ENCODE assay signal across 29 mouse cellular contexts in genomic region chr4:116137421-116137996, GRCm38 (mm10). TPM values are rescaled to one million over a fixed set of nuclear protein-coding genes. Genes with fewer than 3 reads are reported as not detected.
DNase-seq lines count a peak whose midpoint lies in the region; ATAC-seq and TF ChIP-seq lines count a peak whose summit lies in the region.
"Had no signal": no experiment of that assay in that cellular context is flagged by ENCODE, and none has a peak within 500 bp of the region (broad histone marks: within the 10 kb centered on the region; RNA-seq: fewer than 3 reads in every experiment).

No protein-coding gene starts in this region.

- H3K9ac ChIP-seq in embryonic facial prominence, embryonic 13.5 days: no peak overlapping the region
- H3K9ac ChIP-seq in stomach, embryonic 14.5 days (replicated peaks; ENCODE audit: low read depth, low read length): no peak overlapping the region
- H3K9ac ChIP-seq in stomach, postnatal 0 days (ENCODE audit: low read length): no peak overlapping the region
- H3K9ac ChIP-seq: hindbrain, embryonic 15.5 days; kidney, embryonic 15.5 days; midbrain, embryonic 15.5 days had no signal

- no peak overlapping the region for H3K27ac ChIP-seq in embryonic facial prominence, embryonic 13.5 days
- no peak overlapping the region for H3K27ac ChIP-seq in embryonic facial prominence, embryonic 10.5 days (replicated peaks)
- 0 out of 2 replicates have a peak overlapping the region, but pooled peaks have one; percentile 14 for H3K27ac ChIP-seq in layer of hippocampus, adult 2 months
- no peak overlapping the region for H3K27ac ChIP-seq in stomach, embryonic 14.5 days (ENCODE audit: low read length)
- no peak overlapping the region for H3K27ac ChIP-seq in stomach, postnatal 0 days (replicated peaks)
- H3K27ac ChIP-seq: forebrain, embryonic 10.5 days; gastrocnemius, adult 2 months; hindbrain, embryonic 15.5 days; kidney, embryonic 15.5 days; midbrain, embryonic 15.5 days had no signal

- H3K27me3 ChIP-seq in embryonic facial prominence, embryonic 13.5 days: no peaks in the 10 kb centered on the region
- peaks cover 12% of the 10 kb centered on the region for H3K27me3 ChIP-seq in embryonic facial prominence, embryonic 10.5 days (replicated peaks; ENCODE audit: low read depth, poor library complexity, severe bottlenecking)
- H3K27me3 ChIP-seq in stomach, embryonic 14.5 days (ENCODE audit: control insufficient read depth, insufficient read depth, low read length): no peaks in the 10 kb centered on the region
- H3K27me3 ChIP-seq in stomach, postnatal 0 days (ENCODE audit: control insufficient read depth, insufficient read depth, low read length): no peaks in the 10 kb centered on the region
- H3K27me3 ChIP-seq: hindbrain, embryonic 15.5 days; kidney, embryonic 15.5 days; midbrain, embryonic 15.5 days had no signal

- WGBS in embryonic facial prominence, embryonic 13.5 days: 56% methylated on average over 13 of the region's 13 CpGs
- 53% methylated on average over 13 of the region's 13 CpGs for WGBS in embryonic facial prominence, embryonic 10.5 days
- 46% methylated on average over 13 of the region's 13 CpGs for WGBS in stomach, embryonic 14.5 days
- WGBS in stomach, postnatal 0 days: 52% methylated on average over 13 of the region's 13 CpGs

- H3K36me3 ChIP-seq in embryonic facial prominence, embryonic 13.5 days: 0 out of 2 replicates have a peak, but pooled peaks cover 8% of the 10 kb centered on the region
- no peaks in the 10 kb centered on the region for H3K36me3 ChIP-seq in embryonic facial prominence, embryonic 10.5 days (replicated peaks)
- H3K36me3 ChIP-seq in stomach, embryonic 14.5 days (ENCODE audit: control insufficient read depth, insufficient read depth, low read length): no peaks in the 10 kb centered on the region
- H3K36me3 ChIP-seq in stomach, postnatal 0 days (ENCODE audit: control insufficient read depth, insufficient read depth, low read length): no peaks in the 10 kb centered on the region
- H3K36me3 ChIP-seq: hindbrain, embryonic 15.5 days; kidney, embryonic 15.5 days; midbrain, embryonic 15.5 days had no signal

- no peak for TF ChIP-seq EP300 in stomach, postnatal 0 days (optimal IDR thresholded peaks at IDR 0.05)

- no peak for TF ChIP-seq CTCF in layer of hippocampus, adult 2 months (conservative IDR thresholded peaks at IDR 0.05)
- no peak for TF ChIP-seq CTCF in stomach, postnatal 0 days (IDR thresholded peaks at IDR 0.05; ENCODE audit: low read depth)

- peak; percentile 43; the same call in 1 of the 2 replicates for ATAC-seq in embryonic facial prominence, embryonic 13.5 days (ENCODE audit: insufficient number of reproducible peaks, insufficient read depth, low FRiP score, low TSS enrichment, low read depth)
- ATAC-seq in stomach, embryonic 14.5 days (ENCODE audit: insufficient number of reproducible peaks, insufficient read depth, low FRiP score, low read depth): 0 out of 2 replicates have a peak, but pooled peaks have one; percentile 6
- no peak for ATAC-seq in stomach, postnatal 0 days (ENCODE audit: low FRiP score, low TSS enrichment)
- ATAC-seq: intestine, postnatal 0 days; midbrain, embryonic 15.5 days had no signal

- no peak overlapping the region for H3K4me3 ChIP-seq in embryonic facial prominence, embryonic 13.5 days
- no peak overlapping the region for H3K4me3 ChIP-seq in embryonic facial prominence, embryonic 10.5 days
- no peak overlapping the region for H3K4me3 ChIP-seq in layer of hippocampus, adult 2 months
- no peak overlapping the region for H3K4me3 ChIP-seq in stomach, embryonic 14.5 days (ENCODE audit: low read depth, low read length)
- no peak overlapping the region for H3K4me3 ChIP-seq in stomach, postnatal 0 days (ENCODE audit: low read depth, low read length)
- H3K4me3 ChIP-seq: forebrain, embryonic 10.5 days; gastrocnemius, adult 2 months; hindbrain, embryonic 15.5 days; kidney, embryonic 15.5 days; midbrain, embryonic 15.5 days; myocyte had no signal

- H3K4me2 ChIP-seq in embryonic facial prominence, embryonic 13.5 days: no peak overlapping the region
- H3K4me2 ChIP-seq in stomach, embryonic 14.5 days (replicated peaks; ENCODE audit: low read depth, low read length): no peak overlapping the region
- no peak overlapping the region for H3K4me2 ChIP-seq in stomach, postnatal 0 days (replicated peaks; ENCODE audit: low read depth)
- H3K4me2 ChIP-seq: hindbrain, embryonic 15.5 days; kidney, embryonic 15.5 days; midbrain, embryonic 15.5 days had no signal

- peaks cover 3% of the 10 kb centered on the region; the same call in 1 of the 2 replicates for H3K4me1 ChIP-seq in embryonic facial prominence, embryonic 13.5 days
- H3K4me1 ChIP-seq in embryonic facial prominence, embryonic 10.5 days: peaks cover 8% of the 10 kb centered on the region; the same call in 1 of the 2 replicates
- no peaks in the 10 kb centered on the region for H3K4me1 ChIP-seq in stomach, embryonic 14.5 days (ENCODE audit: control insufficient read depth, insufficient read depth, low read length)
- H3K4me1 ChIP-seq in stomach, postnatal 0 days (replicated peaks; ENCODE audit: control insufficient read depth, insufficient read depth): no peaks in the 10 kb centered on the region
- H3K4me1 ChIP-seq: hindbrain, embryonic 15.5 days; midbrain, embryonic 15.5 days had no signal

- H3K9me3 ChIP-seq in embryonic facial prominence, embryonic 13.5 days: no peaks in the 10 kb centered on the region
- H3K9me3 ChIP-seq in embryonic facial prominence, embryonic 10.5 days: no peaks in the 10 kb centered on the region
- H3K9me3 ChIP-seq in stomach, embryonic 14.5 days (ENCODE audit: control insufficient read depth, low read depth, low read length): no peaks in the 10 kb centered on the region
- no peaks in the 10 kb centered on the region for H3K9me3 ChIP-seq in stomach, postnatal 0 days (ENCODE audit: control insufficient read depth, low read length)
- H3K9me3 ChIP-seq: forebrain, embryonic 10.5 days; hindbrain, embryonic 15.5 days; kidney, embryonic 15.5 days; midbrain, embryonic 15.5 days had no signal

- no peak for DNase-seq in embryonic facial prominence, embryonic 10.5 days (ENCODE audit: low spot score)
- no peak for DNase-seq in layer of hippocampus, adult 2 months (ENCODE audit: low spot score in 2 of 2)
- no peak for DNase-seq in layer of hippocampus, postnatal 36 days
- no peak for DNase-seq in stomach, postnatal 0 days (ENCODE audit: low spot score)
- no peak for DNase-seq in right cerebral cortex, adult 18-20 months
- no peak for DNase-seq in layer of hippocampus, adult 11-12 months (ENCODE audit: low spot score)
- DNase-seq: adrenal gland, adult 8-10 months; embryo, embryonic 11 days; gastrocnemius, adult 2 months; lung, postnatal 14 days; right cerebral cortex, postnatal 14 days; thymus, adult 2 months had no signal

RNA-seq across cellular contexts. Expression of gene Lurap1, which starts 13.6 kb away (rescaled TPM):
- polyA plus RNA-seq in embryonic facial prominence, embryonic 13.5 days (2015; fragmentation: Nextera tagmentation; extraction: Ambion mirVana): 2.7 and 3.1 TPM in 2 replicates
- 1.7 and 2.2 TPM in 2 replicates for polyA plus RNA-seq in embryonic facial prominence, embryonic 10.5 days (2016; fragmentation: Nextera tagmentation; extraction: Ambion mirVana)
- 10 to 100 TPM; 23.4 to 25.8 TPM for total RNA-seq in layer of hippocampus, adult 2 months (2021)
- total RNA-seq in layer of hippocampus, postnatal 36 days (2021): 10 to 100 TPM; 21.8 to 23.8 TPM
- polyA plus RNA-seq in stomach, embryonic 14.5 days (2014; fragmentation: Nextera tagmentation; extraction: Ambion mirVana): 3.0 and 3.5 TPM in 2 replicates
- 1.2 and 1.6 TPM in 2 replicates for polyA plus RNA-seq in stomach, postnatal 0 days (2015; fragmentation: Nextera tagmentation; extraction: Ambion mirVana)
- total RNA-seq: megakaryocyte, adult 5-6 weeks had no signal

RNA-seq across cellular contexts. Expression of gene Pomgnt1, which starts 13.9 kb away (rescaled TPM):
- polyA plus RNA-seq in embryonic facial prominence, embryonic 13.5 days (2015; fragmentation: Nextera tagmentation; extraction: Ambion mirVana): 64.4 and 65.3 TPM in 2 replicates
- 57.6 and 61.4 TPM in 2 replicates for polyA plus RNA-seq in embryonic facial prominence, embryonic 10.5 days (2016; fragmentation: Nextera tagmentation; extraction: Ambion mirVana)
- 10 to 100 TPM; 69.2 to 77.9 TPM for total RNA-seq in layer of hippocampus, adult 2 months (2021)
- 10 to 100 TPM; 62.4 to 63.5 TPM for total RNA-seq in layer of hippocampus, postnatal 36 days (2021)
- polyA plus RNA-seq in stomach, embryonic 14.5 days (2014; fragmentation: Nextera tagmentation; extraction: Ambion mirVana): 56.5 and 61.7 TPM in 2 replicates
- polyA plus RNA-seq in stomach, postnatal 0 days (2015; fragmentation: Nextera tagmentation; extraction: Ambion mirVana): 26.6 and 29.6 TPM in 2 replicates

RNA-seq across cellular contexts. Expression of gene Rad54l, which starts 14.0 kb away (rescaled TPM):
- 33.6 and 37.6 TPM in 2 replicates for polyA plus RNA-seq in embryonic facial prominence, embryonic 13.5 days (2015; fragmentation: Nextera tagmentation; extraction: Ambion mirVana)
- polyA plus RNA-seq in embryonic facial prominence, embryonic 10.5 days (2016; fragmentation: Nextera tagmentation; extraction: Ambion mirVana): 77.2 and 81.1 TPM in 2 replicates
- total RNA-seq in layer of hippocampus, adult 2 months (2021): under 1 TPM; 0.64 to 0.91 TPM
- 1 to 10 TPM in 1 of 2 experiments, under 1 TPM in 1; 0.73 to 1.0 TPM for total RNA-seq in layer of hippocampus, postnatal 36 days (2021)
- polyA plus RNA-seq in stomach, embryonic 14.5 days (2014; fragmentation: Nextera tagmentation; extraction: Ambion mirVana): 30.9 and 31.0 TPM in 2 replicates
- 5.1 and 5.3 TPM in 2 replicates for polyA plus RNA-seq in stomach, postnatal 0 days (2015; fragmentation: Nextera tagmentation; extraction: Ambion mirVana)

RNA-seq across cellular contexts. Expression of gene Tspan1, which starts 29.9 kb away (rescaled TPM):
- polyA plus RNA-seq in embryonic facial prominence, embryonic 13.5 days (2015; fragmentation: Nextera tagmentation; extraction: Ambion mirVana): 0.98 and 1.0 TPM in 2 replicates
- 0.11 and 0.24 TPM in 2 replicates for polyA plus RNA-seq in embryonic facial prominence, embryonic 10.5 days (2016; fragmentation: Nextera tagmentation; extraction: Ambion mirVana)
- total RNA-seq in layer of hippocampus, adult 2 months (2021): under 1 TPM in 1 of 2 experiments, not detected in 1; 0.33 TPM
- total RNA-seq in layer of hippocampus, postnatal 36 days (2021): not detected
- polyA plus RNA-seq in stomach, embryonic 14.5 days (2014; fragmentation: Nextera tagmentation; extraction: Ambion mirVana): 50.2 and 51.7 TPM in 2 replicates
- polyA plus RNA-seq in stomach, postnatal 0 days (2015; fragmentation: Nextera tagmentation; extraction: Ambion mirVana): 319 and 330 TPM in 2 replicates
- total RNA-seq: adrenal gland, adult 8-10 months; megakaryocyte, adult 5-6 weeks had no signal
- polyA plus RNA-seq: forebrain, embryonic 10.5 days; limb, embryonic 14.5 days had no signal

RNA-seq across cellular contexts. Expression of gene 1700042G07Rik, which starts 35.7 kb away (rescaled TPM):
- not detected in 2 replicates for polyA plus RNA-seq in embryonic facial prominence, embryonic 13.5 days (2015; fragmentation: Nextera tagmentation; extraction: Ambion mirVana)
- polyA plus RNA-seq in embryonic facial prominence, embryonic 10.5 days (2016; fragmentation: Nextera tagmentation; extraction: Ambion mirVana): not detected in 2 replicates
- not detected for total RNA-seq in layer of hippocampus, adult 2 months (2021)
- not detected for total RNA-seq in layer of hippocampus, postnatal 36 days (2021)
- not detected in 2 replicates for polyA plus RNA-seq in stomach, embryonic 14.5 days (2014; fragmentation: Nextera tagmentation; extraction: Ambion mirVana)
- polyA plus RNA-seq in stomach, postnatal 0 days (2015; fragmentation: Nextera tagmentation; extraction: Ambion mirVana): not detected in 2 replicates
- total RNA-seq: adrenal gland, adult 8-10 months; gastrocnemius, adult 2 months; heart, postnatal 14 days; left cerebral cortex, postnatal 25 days; megakaryocyte, adult 5-6 weeks had no signal
- polyA plus RNA-seq: brain, embryonic 14.5 days; forebrain, embryonic 10.5 days; hindbrain, embryonic 15.5 days; intestine, postnatal 0 days; kidney, embryonic 15.5 days; large intestine, adult 2 months; limb, embryonic 14.5 days; liver, embryonic 16.5 days; midbrain, embryonic 15.5 days; myocyte; neural tube, embryonic 14.5 days; thymus, adult 2 months; urinary bladder, adult 2 months had no signal
